Mouse (Mus musculus): ENCODE data around the gene Gm12184. TPM values are rescaled to one million over a fixed set of nuclear protein-coding genes. Genes with fewer than 3 reads are reported as not detected.

Gene Gm12184
- polyA plus RNA-seq, 1 experiment from 2014 or later = 1.4 TPM

DNA sequence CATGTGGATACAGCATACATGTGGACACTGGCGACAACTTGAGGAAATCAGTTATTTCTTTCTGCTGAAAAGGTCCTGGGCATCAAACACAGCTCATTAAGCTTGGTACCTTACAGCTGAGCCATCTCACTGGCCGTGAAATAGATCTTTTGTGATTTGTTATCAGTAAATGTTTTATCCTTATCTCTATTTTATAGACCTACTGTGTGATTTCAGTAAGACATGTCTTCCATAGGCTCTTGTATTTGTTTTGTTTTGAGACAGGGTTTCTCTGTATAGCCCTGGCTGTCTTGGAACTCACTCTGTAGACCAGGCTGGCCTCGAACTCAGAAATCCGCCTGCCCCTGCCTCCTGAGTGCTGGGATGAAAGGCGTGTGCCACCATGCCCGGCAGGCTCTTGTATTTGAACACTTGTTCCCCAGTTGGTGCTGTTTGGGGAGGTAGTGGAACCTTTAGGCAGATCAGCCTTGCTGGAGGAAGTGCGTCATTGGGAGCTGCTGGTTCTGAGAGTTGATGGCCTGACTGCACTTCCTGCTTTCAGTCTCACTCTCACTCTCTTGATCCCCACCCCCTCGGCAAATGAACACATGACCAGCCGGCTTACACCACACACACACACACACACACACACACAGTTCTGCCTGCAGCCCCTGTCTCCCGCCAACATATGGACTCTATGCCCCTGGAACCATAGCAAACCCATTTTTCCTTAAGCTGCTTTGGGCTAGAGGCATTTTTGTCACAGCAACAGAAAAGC is 38.8 kb downstream of the Gm12184 start:
- no peak overlapping the region for H3K9ac ChIP-seq
- H3K27me3 ChIP-seq = no peaks in the 10 kb centered on the region
- no peaks in the 10 kb centered on the region for H3K9me3 ChIP-seq (replicated peaks)
- H3K4me1 ChIP-seq (replicated peaks) = peaks cover 32% of the 10 kb centered on the region
- peak overlapping the region; percentile 58 for H3K27ac ChIP-seq (replicated peaks)
- H3K4me3 ChIP-seq (replicated peaks) = peak overlapping the region; percentile 48
- H3K36me3 ChIP-seq (replicated peaks) = no peaks in the 10 kb centered on the region
- WGBS (ENCODE audit: insufficient replicate concordance) = 31% methylated on average over 10 of the region's 10 CpGs
- peak overlapping the region; percentile 72 for H3K4me2 ChIP-seq
- peak; percentile 58 for ATAC-seq (ENCODE audit: insufficient read depth)

DNA sequence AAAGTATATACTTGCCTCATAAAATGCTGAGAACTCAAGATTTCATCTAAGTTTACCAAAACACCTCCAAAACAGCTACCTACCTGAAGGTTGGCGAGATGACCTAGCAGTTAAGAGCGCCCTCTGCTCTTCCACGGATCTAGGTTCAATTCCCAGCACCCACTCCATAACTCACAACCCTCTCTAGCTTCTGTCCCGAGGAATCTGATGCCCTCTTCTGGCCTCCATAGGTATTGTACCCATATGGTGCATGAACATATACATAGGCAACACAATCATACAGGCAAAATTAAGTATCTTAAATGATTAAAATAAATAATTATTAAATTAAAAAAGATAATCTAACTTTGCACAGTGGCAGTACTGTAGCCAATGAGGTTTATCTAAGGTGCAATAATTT is 44.2 kb downstream of the Gm12184 start:
- WGBS (ENCODE audit: insufficient replicate concordance) = 66% methylated on average over 4 of the region's 4 CpGs
- no peaks in the 10 kb centered on the region for H3K4me1 ChIP-seq (replicated peaks)
- no peaks in the 10 kb centered on the region for H3K36me3 ChIP-seq (replicated peaks)
- no peak overlapping the region for H3K4me2 ChIP-seq
- no peak overlapping the region for H3K4me3 ChIP-seq (replicated peaks)
- no peak overlapping the region for H3K9ac ChIP-seq
- H3K27me3 ChIP-seq = no peaks in the 10 kb centered on the region
- no peak overlapping the region for H3K27ac ChIP-seq (replicated peaks)
- no peaks in the 10 kb centered on the region for H3K9me3 ChIP-seq (replicated peaks)
- ATAC-seq (ENCODE audit: insufficient read depth) = no peak

DNA sequence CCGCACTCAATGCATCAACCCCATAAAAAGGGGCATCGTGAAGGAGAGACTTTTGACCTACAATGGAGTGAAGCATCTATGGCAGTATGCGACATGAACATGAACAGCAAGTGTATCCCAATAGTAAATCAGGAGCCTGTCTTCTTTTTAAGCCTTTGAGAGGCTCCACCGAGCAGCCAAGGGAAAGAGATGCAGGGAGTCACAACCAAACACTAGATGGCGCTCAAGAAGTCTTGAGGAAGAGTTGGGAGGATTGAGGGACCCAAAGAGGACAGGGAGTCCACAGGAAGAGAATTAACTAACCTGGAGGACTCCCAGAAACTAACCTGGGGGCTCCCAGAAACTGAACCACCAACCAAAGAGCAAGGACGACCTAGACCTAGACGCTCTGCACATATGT is 47.0 kb downstream of the Gm12184 start:
- ATAC-seq (ENCODE audit: insufficient read depth) = no peak

DNA sequence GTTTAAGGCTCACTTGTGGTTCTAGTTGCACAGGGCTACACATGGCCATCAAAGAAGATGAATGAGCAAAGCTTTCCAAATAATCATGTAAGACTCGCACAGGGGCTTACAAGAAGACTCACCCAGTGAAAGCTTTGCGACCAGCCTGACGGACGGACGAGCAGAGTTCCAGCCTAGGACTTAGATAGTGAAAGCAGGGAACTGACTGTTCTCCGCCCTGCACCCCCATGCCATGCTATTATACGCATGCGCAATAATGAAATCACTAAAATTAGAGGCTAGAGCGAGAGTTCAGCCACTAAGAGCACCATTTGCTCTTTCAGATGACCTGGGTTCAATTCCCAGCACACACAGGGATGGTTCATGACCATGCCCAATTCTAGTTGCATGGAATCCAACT is 49.2 kb downstream of the Gm12184 start:
- ATAC-seq (ENCODE audit: insufficient read depth) = no peak
- H3K9ac ChIP-seq = no peak overlapping the region
- 77% methylated on average over 9 of the region's 9 CpGs for WGBS (ENCODE audit: insufficient replicate concordance)

More for the DNA sequence above, 47.0 kb downstream of the Gm12184 start:
- peaks cover 2% of the 10 kb centered on the region for H3K4me1 ChIP-seq (replicated peaks)
- WGBS (ENCODE audit: insufficient replicate concordance) = 34% methylated on average over 7 of the region's 7 CpGs
- no peaks in the 10 kb centered on the region for H3K36me3 ChIP-seq (replicated peaks)
- no peaks in the 10 kb centered on the region for H3K9me3 ChIP-seq (replicated peaks)
- H3K9ac ChIP-seq = no peak overlapping the region
- H3K27ac ChIP-seq (replicated peaks) = no peak overlapping the region
- H3K4me2 ChIP-seq = no peak overlapping the region
- no peaks in the 10 kb centered on the region for H3K27me3 ChIP-seq
- no peak overlapping the region for H3K4me3 ChIP-seq (replicated peaks)

DNA sequence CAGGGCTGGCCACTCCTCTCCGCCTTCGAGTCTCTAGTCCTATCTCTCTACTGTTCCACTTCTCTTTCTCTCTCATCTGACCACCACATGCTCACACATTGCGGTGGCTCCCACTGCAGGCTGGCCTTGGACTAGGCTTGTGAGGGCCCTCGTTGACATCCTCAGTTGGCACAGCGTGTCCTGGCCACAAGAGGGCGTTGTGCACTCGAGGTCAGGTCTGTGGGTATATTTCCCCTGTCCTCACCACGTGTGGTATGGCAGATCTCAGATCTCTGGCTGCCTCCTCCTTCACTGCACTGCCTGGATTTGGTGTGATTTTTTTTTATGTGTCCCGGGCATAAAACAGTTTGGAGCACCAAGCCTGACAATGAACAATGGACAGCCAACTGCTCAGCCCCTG is 49.8 kb downstream of the Gm12184 start:
- H3K9ac ChIP-seq = no peak overlapping the region
- no peak overlapping the region for H3K27ac ChIP-seq (replicated peaks)
- ATAC-seq (ENCODE audit: insufficient read depth) = no peak
- WGBS (ENCODE audit: insufficient replicate concordance) = 31% methylated on average over 9 of the region's 9 CpGs
- H3K4me3 ChIP-seq (replicated peaks) = no peak overlapping the region
- H3K4me2 ChIP-seq = no peak overlapping the region
- no peaks in the 10 kb centered on the region for H3K27me3 ChIP-seq
- no peaks in the 10 kb centered on the region for H3K36me3 ChIP-seq (replicated peaks)
- H3K9me3 ChIP-seq (replicated peaks) = no peaks in the 10 kb centered on the region
- peaks cover 4% of the 10 kb centered on the region for H3K4me1 ChIP-seq (replicated peaks)

More for the DNA sequence above, 49.2 kb downstream of the Gm12184 start:
- H3K27ac ChIP-seq (replicated peaks) = no peak overlapping the region
- peaks cover 4% of the 10 kb centered on the region for H3K4me1 ChIP-seq (replicated peaks)
- H3K9me3 ChIP-seq (replicated peaks) = no peaks in the 10 kb centered on the region
- no peaks in the 10 kb centered on the region for H3K36me3 ChIP-seq (replicated peaks)
- H3K4me3 ChIP-seq (replicated peaks) = no peak overlapping the region
- no peak overlapping the region for H3K4me2 ChIP-seq
- no peaks in the 10 kb centered on the region for H3K27me3 ChIP-seq

DNA sequence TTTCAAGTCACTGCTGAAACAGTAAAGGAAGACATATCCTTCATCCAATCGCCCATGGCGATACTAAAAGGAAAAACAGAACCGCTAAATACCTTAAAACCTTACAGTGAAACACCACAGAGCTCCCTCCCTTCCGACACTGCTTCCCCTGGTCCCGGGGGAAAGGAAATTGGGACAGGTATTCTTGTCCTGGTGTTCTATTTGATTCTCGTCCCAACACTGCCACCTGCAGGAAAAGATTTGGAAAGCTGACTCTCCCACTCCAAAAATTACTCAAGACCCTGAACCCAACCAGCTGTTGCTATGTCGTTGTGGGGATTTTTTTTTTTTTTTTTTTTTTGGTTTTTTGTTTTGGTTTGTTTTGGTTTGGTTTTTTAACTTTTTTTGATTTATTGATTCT is 51.0 kb downstream of the Gm12184 start:
- H3K27ac ChIP-seq (replicated peaks) = no peak overlapping the region
- no peaks in the 10 kb centered on the region for H3K9me3 ChIP-seq (replicated peaks)
- no peak overlapping the region for H3K4me3 ChIP-seq (replicated peaks)
- H3K36me3 ChIP-seq (replicated peaks) = no peaks in the 10 kb centered on the region
- peaks cover 4% of the 10 kb centered on the region for H3K4me1 ChIP-seq (replicated peaks)
- no peak overlapping the region for H3K9ac ChIP-seq
- ATAC-seq (ENCODE audit: insufficient read depth) = no peak
- no peak overlapping the region for H3K4me2 ChIP-seq
- WGBS (ENCODE audit: insufficient replicate concordance) = 4% methylated on average over 7 of the region's 7 CpGs
- no peaks in the 10 kb centered on the region for H3K27me3 ChIP-seq

Other genes with a start within 250 kb of the Gm12184 start
- gene Rack1, start 26.3 kb downstream of the Gm12184 start, polyA plus RNA-seq (2015; fragmentation: Nextera tagmentation; extraction: Ambion mirVana) = 438 and 439 TPM in 2 replicates
- 2.0 and 2.3 TPM in 2 replicates for gene Trim41, start 9.3 kb downstream of the Gm12184 start, polyA plus RNA-seq (2015; fragmentation: Nextera tagmentation; extraction: Ambion mirVana)
- gene Trim7, start 515 bp downstream of the Gm12184 start, polyA plus RNA-seq (2015; fragmentation: Nextera tagmentation; extraction: Ambion mirVana) = 0.09 and 0.21 TPM in 2 replicates
- 19.2 and 20.4 TPM in 2 replicates for gene Irgm1, start 45.0 kb upstream of the Gm12184 start, polyA plus RNA-seq (2015; fragmentation: Nextera tagmentation; extraction: Ambion mirVana)
- gene Gm5431, start 75.6 kb upstream of the Gm12184 start, polyA plus RNA-seq (2015; fragmentation: Nextera tagmentation; extraction: Ambion mirVana) = 0.45 and 0.48 TPM in 2 replicates
- 2.7 and 2.8 TPM in 2 replicates for gene Psme2b, start 119.5 kb upstream of the Gm12184 start, polyA plus RNA-seq (2015; fragmentation: Nextera tagmentation; extraction: Ambion mirVana)
- gene Olfr56, start 152.2 kb upstream of the Gm12184 start, polyA plus RNA-seq (2015; fragmentation: Nextera tagmentation; extraction: Ambion mirVana) = 0.05 and 0.07 TPM in 2 replicates
- 1.1 TPM in 2 replicates for gene 9930111J21Rik1, start 152.7 kb upstream of the Gm12184 start, polyA plus RNA-seq (2015; fragmentation: Nextera tagmentation; extraction: Ambion mirVana)
- 0.03 TPM in 1 of 2 replicates, not detected in the other for gene Gm12185, start 165.6 kb upstream of the Gm12184 start, polyA plus RNA-seq (2015; fragmentation: Nextera tagmentation; extraction: Ambion mirVana)
- gene Tgtp1, start 167.5 kb upstream of the Gm12184 start, polyA plus RNA-seq (2015; fragmentation: Nextera tagmentation; extraction: Ambion mirVana) = 1.2 and 1.5 TPM in 2 replicates
- gene 9930111J21Rik2, start 224.6 kb upstream of the Gm12184 start, polyA plus RNA-seq (2015; fragmentation: Nextera tagmentation; extraction: Ambion mirVana) = 1.2 and 1.6 TPM in 2 replicates
- gene Tgtp2, start 237.6 kb upstream of the Gm12184 start, polyA plus RNA-seq (2015; fragmentation: Nextera tagmentation; extraction: Ambion mirVana) = 0.86 and 1.1 TPM in 2 replicates
- gene Ifi47, start 249.9 kb upstream of the Gm12184 start, polyA plus RNA-seq (2015; fragmentation: Nextera tagmentation; extraction: Ambion mirVana) = 7.0 and 7.1 TPM in 2 replicates

Data from liver, embryonic 15.5 days (tissue).